Mouse (Mus musculus) CH12.LX (cell line): ENCODE results near the gene Dyrk3. TPM values are rescaled to one million over a fixed set of nuclear protein-coding genes. Genes with fewer than 3 reads are reported as not detected.

ENCODE experiments used
- DNase-seq: peaks from one replicate; pipeline ENCODE4 v3.0.0-alpha.2; 2013; ENCODE audit errors: extremely low read depth
- H3K27ac ChIP-seq: 2 replicates; pipeline ENCODE4 v1.5.1; 2012; ENCODE audit warnings: low read depth, mild to moderate bottlenecking, control low read depth, moderate library complexity; ENCODE audit not compliant: insufficient read depth
- H3K27me3 ChIP-seq: replicated peaks from 2 replicates; pipeline ENCODE3; 2012; ENCODE audit warnings: inconsistent platforms
- H3K36me3 ChIP-seq, 2 experiments: replicated peaks in 1 of 2; 2 replicates each; pipeline versions ENCODE3 to v1.6.1; 2012; ENCODE audit warnings: inconsistent platforms in 1 of 2, low read length in 1 of 2, mild to moderate bottlenecking in 1 of 2, mixed read lengths in 1 of 2, moderate library complexity in 1 of 2; ENCODE audit not compliant: control insufficient read depth in 1 of 2, insufficient read depth in 1 of 2
- H3K4me1 ChIP-seq, 2 experiments: 2 replicates each; pipeline ENCODE4 v1.6.1; 2012; ENCODE audit warnings: inconsistent platforms in 1 of 2, moderate library complexity in 1 of 2; ENCODE audit not compliant: insufficient read depth in 2 of 2, control insufficient read depth in 1 of 2
- H3K4me2 ChIP-seq: 2 replicates; pipeline ENCODE4 v1.6.1; 2012; ENCODE audit warnings: low read depth, mild to moderate bottlenecking, control low read depth; ENCODE audit not compliant: poor library complexity, insufficient read depth, severe bottlenecking
- H3K4me3 ChIP-seq, 3 experiments: fragments of 150-350 bp in 1 of 3; sonication (generic) in 1 of 3; replicated peaks in 1 of 3; 2 replicates each; pipeline versions ENCODE3 to v1.5.1; 2011 to 2012; ENCODE audit warnings: low read depth in 2 of 3, low read length in 2 of 3, mild to moderate bottlenecking in 2 of 3, moderate library complexity in 2 of 3, control low read depth in 1 of 3, improper control_type of control experiment in 1 of 3, inconsistent platforms in 1 of 3, mixed read lengths in 1 of 3; ENCODE audit not compliant: poor library complexity in 1 of 3
- H3K79me2 ChIP-seq: replicated peaks from 2 replicates; pipeline ENCODE4 v1.6.1; 2012; ENCODE audit warnings: mild to moderate bottlenecking, moderate library complexity; ENCODE audit not compliant: control insufficient read depth, poor library complexity, insufficient read depth, severe bottlenecking; ENCODE audit errors: extremely low read depth
- H3K9ac ChIP-seq: 2 replicates; pipeline ENCODE4 v1.6.1; 2012; ENCODE audit warnings: low read depth, mild to moderate bottlenecking, control low read depth, moderate library complexity; ENCODE audit not compliant: insufficient read depth
- H3K9me3 ChIP-seq: replicated peaks from 2 replicates; pipeline ENCODE3; 2012; ENCODE audit warnings: low read length, inconsistent platforms, mixed read lengths
- CHD2 ChIP-seq: IDR thresholded peaks from 2 replicates; pipeline ENCODE4 v1.6.1; 2011; ENCODE audit warnings: low read length, improper control_type of control experiment
- CTCF ChIP-seq, 2 experiments: IDR thresholded peaks in 1 of 2; conservative IDR thresholded peaks in 1 of 2; 2 replicates each; pipeline ENCODE4 v1.5.1; 2011 to 2012; ENCODE audit warnings: low read depth in 2 of 2, low read length in 2 of 2, improper control_type of control experiment in 1 of 2, inconsistent platforms in 1 of 2, mild to moderate bottlenecking in 1 of 2, moderate library complexity in 1 of 2
- HCFC1 ChIP-seq: IDR thresholded peaks from 2 replicates; pipeline ENCODE4 v1.6.1; 2012; ENCODE audit warnings: low read depth, mild to moderate bottlenecking, inconsistent platforms, low read length, improper control_type of control experiment
- MEF2A ChIP-seq: IDR thresholded peaks from 2 replicates; pipeline ENCODE4 v1.6.1; 2014; ENCODE audit warnings: low read depth, mild to moderate bottlenecking, inconsistent platforms, low read length, improper control_type of control experiment, borderline replicate concordance
- MYC ChIP-seq: IDR thresholded peaks from 2 replicates; pipeline ENCODE4 v1.6.1; 2011; ENCODE audit warnings: low read depth, mild to moderate bottlenecking, improper control_type of control experiment, low read length
- PAX5 ChIP-seq: IDR thresholded peaks from 2 replicates; pipeline ENCODE4 v1.6.1; 2012; ENCODE audit warnings: low read length, inconsistent platforms, mixed read lengths
- POLR2A ChIP-seq: IDR thresholded peaks from 2 replicates; pipeline ENCODE4 v1.6.1; 2011; ENCODE audit warnings: low read depth, mild to moderate bottlenecking, improper control_type of control experiment, low read length
- RCOR1 ChIP-seq: conservative IDR thresholded peaks from 2 replicates; pipeline ENCODE4 v1.6.1; 2012; ENCODE audit warnings: low read depth, mild to moderate bottlenecking, inconsistent platforms, low read length, improper control_type of control experiment
- UBTF ChIP-seq: IDR thresholded peaks from 2 replicates; pipeline ENCODE4 v1.6.1; 2012; ENCODE audit warnings: low read depth, mild to moderate bottlenecking, inconsistent platforms, low read length, improper control_type of control experiment, moderate library complexity
- ZC3H11A ChIP-seq: IDR thresholded peaks from 2 replicates; pipeline ENCODE4 v1.6.1; 2012; ENCODE audit warnings: low read depth, mild to moderate bottlenecking, inconsistent platforms, low read length, improper control_type of control experiment
- dilution Hi-C: fragments of 300-500 bp; cut with MboI; formaldehyde crosslinking; loops from 2 replicates; pipeline ENCODE4 v1.14.3; 2020; ENCODE audit warnings: low sequenced_read_pairs; ENCODE audit not compliant: extremely low pct_unique_long_range_greater_than_20kb, extremely low pct_ligation_motif_present
- in situ Hi-C: fragments of 300-500 bp; cut with MboI; formaldehyde crosslinking; loops from 3 replicates; pipeline ENCODE4 v1.14.3; 2019; ENCODE audit warnings: low sequenced_read_pairs, low pct_ligation_motif_present, low pct_unique_long_range_greater_than_20kb, mixed read lengths
- polyA plus RNA-seq: library from polyadenylated mRNA; unstranded; fragments of >175 nt; gene quantifications from 2 replicates; pipeline ENCODE4 v1.2.1, GENCODE M21; 2012; ENCODE audit warnings: low read depth; ENCODE audit not compliant: insufficient read length
- total RNA-seq, 2 experiments: library from RNA; depleted of rRNA; stranded (reverse); fragments of 300-350 nt in 1 of 2; fragments of >200 nt in 1 of 2; gene quantifications; 2 replicates each; pipeline ENCODE4 v1.2.3; 2012 to 2014

The Dyrk3 gene
- total and polyA plus RNA-seq, 3 experiments: 6.4 to 10.1 (median 8.2) TPM

GRCm38 (mm10) chr1:131097700-131098094, 40.4 kb downstream of the Dyrk3 start, which contains the start of gene Mapkapk2 (continued):
- peak; percentile 51; the same call in 1 of the 2 replicates for TF ChIP-seq MEF2A

GRCm38 (mm10) chr1:131096803-131097699, 41.1 kb downstream of the Dyrk3 start:
- Histone ChIP-seq H3K4me2 (peak overlapping the region; percentile 94; the same call in 1 of the 2 replicates), H3K36me3 (peaks cover 0 to 20% of the 10 kb centered on the region in 2 experiments), H3K9me3 (no peaks in the 10 kb centered on the region), H3K4me3 (peak overlapping the region; percentile 91 to 93 (median 93)), H3K4me1 (peaks cover 0 to 43% of the 10 kb centered on the region in 2 experiments; a peak in 3 of 4 replicates), H3K79me2 (peaks cover 28% of the 10 kb centered on the region), H3K9ac (peak overlapping the region; percentile 83), H3K27ac (peak overlapping the region; percentile 10), H3K27me3 (peaks cover 4% of the 10 kb centered on the region)
- in situ Hi-C loops (loop anchor here (5.0 kb wide), 1 partner anchor 35 kb away; no protein-coding TSS in a partner anchor), dilution Hi-C loops (no loop called here)
- DNase-seq: peak; percentile 66
- TF ChIP-seq CHD2: peak; percentile 69
- TF ChIP-seq PAX5: no peak
- 0 out of 2 replicates have a peak, but pooled peaks have one; percentile 14 for TF ChIP-seq POLR2A
- 0 out of 2 replicates have a peak, but pooled peaks have one; percentile 31 for TF ChIP-seq UBTF
- no peak for TF ChIP-seq RCOR1

- DNase-seq: no peak
- peak overlapping the region; percentile 10 for H3K27ac ChIP-seq
Observed at GRCm38 (mm10) chr1:131096132-131096695, 41.9 kb downstream of the Dyrk3 start.

More at GRCm38 (mm10) chr1:131096132-131096695, 41.9 kb downstream of the Dyrk3 start:
- Histone ChIP-seq H3K27me3 (peaks cover 4% of the 10 kb centered on the region), H3K9ac (peak overlapping the region; percentile 83), H3K4me3 (peak overlapping the region; percentile 91 to 93 (median 93)), H3K4me1 (peaks cover under 1 to 47% of the 10 kb centered on the region in 2 experiments; a peak in 3 of 4 replicates), H3K4me2 (peak overlapping the region; percentile 94), H3K36me3 (peaks cover 0 to 21% of the 10 kb centered on the region in 2 experiments), H3K79me2 (peaks cover 33% of the 10 kb centered on the region), H3K9me3 (no peaks in the 10 kb centered on the region)
- dilution Hi-C loops: no loop called here
- in situ Hi-C loops: loop anchor here (5.0 kb wide), 1 partner anchor 34 kb away; no protein-coding TSS in a partner anchor
- no peak for TF ChIP-seq MYC
- peak; percentile 54; the same call in 1 of the 2 replicates for TF ChIP-seq HCFC1
- no peak for TF ChIP-seq CTCF (conservative IDR thresholded peaks at IDR 0.05 in 1 of 2, IDR thresholded peaks at IDR 0.05 in 1 of 2; ENCODE audit: low read depth in 2 of 2, low read length in 2 of 2)
- no peak for TF ChIP-seq ZC3H11A
